Mouse (Mus musculus) thymus, adult 2 months (tissue): Measurements from ENCODE around the gene Epb41. TPM values are rescaled to one million over a fixed set of nuclear protein-coding genes. Genes with fewer than 3 reads are reported as not detected.

Source experiments
- DNase-seq: peaks from one replicate; pipeline ENCODE4 v3.0.0; 2021
- H3K27ac ChIP-seq: fragments of 200-500 bp; 2 replicates; pipeline ENCODE4 v1.5.1; 2012; ENCODE audit warnings: low read length, control low read depth; ENCODE audit not compliant: control insufficient read depth, insufficient read depth
- H3K27me3 ChIP-seq: fragments of 200-500 bp; 2 replicates; pipeline ENCODE4 v1.6.1; 2012; ENCODE audit warnings: mild to moderate bottlenecking, low read length, moderate library complexity, mixed read lengths; ENCODE audit not compliant: control insufficient read depth, insufficient read depth
- H3K36me3 ChIP-seq: fragments of 200-500 bp; 2 replicates; pipeline ENCODE4 v1.6.1; 2012; ENCODE audit warnings: mild to moderate bottlenecking, low read length, moderate library complexity; ENCODE audit not compliant: control insufficient read depth, insufficient read depth
- H3K4me1 ChIP-seq: fragments of 200-500 bp; replicated peaks from 2 replicates; pipeline ENCODE4 v1.6.1; 2012; ENCODE audit warnings: low read length; ENCODE audit not compliant: control insufficient read depth, insufficient read depth
- H3K4me3 ChIP-seq: fragments of 200-500 bp; 2 replicates; pipeline ENCODE4 v1.5.1; 2012; ENCODE audit warnings: mild to moderate bottlenecking, low read length, control low read depth, moderate library complexity; ENCODE audit not compliant: control insufficient read depth, insufficient read depth
- CTCF ChIP-seq: fragments of 200-500 bp; IDR thresholded peaks from 2 replicates; pipeline ENCODE4 v1.5.1; 2012; ENCODE audit warnings: mild to moderate bottlenecking, control low read depth, low read length, moderate library complexity, borderline replicate concordance; ENCODE audit not compliant: control insufficient read depth, poor library complexity, insufficient read depth; ENCODE audit errors: extremely low read depth
- POLR2A ChIP-seq: fragments of 200-500 bp; IDR thresholded peaks from 2 replicates; pipeline ENCODE4 v1.6.1; 2012; ENCODE audit warnings: mild to moderate bottlenecking, low read length, control low read depth, moderate library complexity; ENCODE audit not compliant: control insufficient read depth, poor library complexity, insufficient read depth; ENCODE audit errors: extremely low read depth
- WGBS: fragments of 180-500 bp; shearing (Covaris S2); methylation state at CpG from one replicate; pipeline ENCODE4 v1.1.7; 2018; 5-methylcytosine and 5-hydroxymethylcytosine counted together
- polyA plus RNA-seq: library from polyadenylated mRNA; depleted of rRNA; stranded (reverse); fragments of >200 nt; gene quantifications from 2 replicates; pipeline ENCODE4 v1.2.3, GENCODE M21; 2012

The Epb41 gene
- polyA plus RNA-seq, 1 experiment = 103 TPM

GRCm38 (mm10) chr4:131917010-131917555 is 158.0 kb downstream of the Epb41 start:
- H3K4me1 ChIP-seq = peaks cover 10% of the 10 kb centered on the region; the same call in 1 of the 2 replicates
- TF ChIP-seq POLR2A (no peak), CTCF (no peak)
- H3K27ac ChIP-seq = no peak overlapping the region
- WGBS = 34% methylated on average over 10 of the region's 10 CpGs
- peaks cover 7% of the 10 kb centered on the region; the same call in 1 of the 2 replicates for H3K27me3 ChIP-seq
- H3K36me3 ChIP-seq = no peaks in the 10 kb centered on the region
- no peak for DNase-seq
- H3K4me3 ChIP-seq = no peak overlapping the region

DNA sequence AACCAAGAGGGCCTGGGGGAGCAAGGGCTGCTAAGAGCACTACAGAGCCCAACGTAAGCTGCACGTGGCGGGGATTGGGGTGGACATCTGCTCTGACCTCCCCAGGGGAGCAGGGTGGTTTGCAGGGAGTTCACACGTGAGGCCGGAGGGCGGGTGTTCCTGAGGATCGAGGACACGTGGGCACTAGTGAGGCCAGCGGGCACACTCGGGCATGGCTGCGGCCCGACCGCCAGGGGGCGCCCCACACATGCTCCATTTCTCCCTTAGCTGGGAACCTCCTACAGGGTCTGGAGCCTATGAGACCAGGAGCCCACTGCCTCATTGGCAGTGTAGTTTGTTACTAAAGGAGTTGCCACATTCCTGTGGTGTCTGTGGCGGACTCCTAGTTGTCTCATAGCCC is 158.7 kb downstream of the Epb41 start:
- H3K4me3 ChIP-seq = no peak overlapping the region

GRCm38 (mm10) chr4:131915821-131916328 is 159.2 kb downstream of the Epb41 start:
- H3K27ac ChIP-seq = no peak overlapping the region
- no peak for TF ChIP-seq CTCF
- TF ChIP-seq POLR2A = no peak
- peaks cover 7% of the 10 kb centered on the region; the same call in 1 of the 2 replicates for H3K27me3 ChIP-seq
- WGBS = 68% methylated on average over 13 of the region's 13 CpGs
- H3K4me3 ChIP-seq = no peak overlapping the region
- peaks cover 8% of the 10 kb centered on the region; the same call in 1 of the 2 replicates for H3K4me1 ChIP-seq
- DNase-seq = no peak
- H3K36me3 ChIP-seq = no peaks in the 10 kb centered on the region

More for the DNA sequence above, 158.7 kb downstream of the Epb41 start:
- 9% methylated on average over 15 of the region's 15 CpGs for WGBS
- H3K27ac ChIP-seq = no peak overlapping the region
- peaks cover 7% of the 10 kb centered on the region; the same call in 1 of the 2 replicates for H3K27me3 ChIP-seq
- TF ChIP-seq CTCF (peak; percentile 92; the same call in 1 of the 2 replicates), POLR2A (no peak)
- no peaks in the 10 kb centered on the region for H3K36me3 ChIP-seq
- H3K4me1 ChIP-seq = peaks cover 5% of the 10 kb centered on the region; the same call in 1 of the 2 replicates
- DNase-seq = peak; percentile 76

GRCm38 (mm10) chr4:131914891-131915469 is 160.1 kb downstream of the Epb41 start:
- DNase-seq = no peak
- 10% methylated on average over 31 of the region's 31 CpGs for WGBS
- Histone ChIP-seq H3K27ac (no peak overlapping the region), H3K4me3 (no peak overlapping the region), H3K36me3 (no peaks in the 10 kb centered on the region), H3K4me1 (peaks cover 14% of the 10 kb centered on the region), H3K27me3 (peaks cover 7% of the 10 kb centered on the region; the same call in 1 of the 2 replicates)
- no peak for TF ChIP-seq CTCF
- no peak for TF ChIP-seq POLR2A

DNA sequence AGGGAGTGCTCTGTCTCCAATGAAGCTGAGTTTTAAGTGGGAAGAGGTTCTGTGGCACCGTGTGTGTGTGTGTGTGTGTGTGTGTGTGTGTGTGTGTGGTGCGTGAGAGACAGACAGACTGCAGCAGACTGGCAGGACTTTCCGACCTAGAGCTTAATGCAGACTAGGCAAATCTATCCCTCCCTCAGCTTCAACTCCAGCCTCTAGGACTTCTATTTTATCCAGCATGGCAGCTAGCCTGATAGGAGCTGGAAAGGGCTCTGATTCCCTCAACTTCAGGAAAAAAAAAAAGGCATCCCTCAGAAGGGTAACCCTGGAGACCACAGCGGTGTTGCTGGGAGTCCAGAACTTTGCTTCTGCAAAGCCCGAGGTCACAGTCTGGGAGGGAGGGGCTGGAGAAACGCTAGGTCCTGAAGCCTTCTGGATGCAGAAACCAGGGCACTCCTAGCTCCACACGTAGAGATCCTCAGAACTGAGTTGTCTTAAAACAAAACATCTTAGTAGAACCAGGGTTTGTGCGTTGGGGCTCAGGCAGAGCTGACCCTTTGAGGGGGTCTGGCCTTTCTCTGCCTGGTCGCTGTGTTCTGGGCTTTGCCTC is 161.0 kb downstream of the Epb41 start:
- Histone ChIP-seq H3K4me1 (peaks cover 14% of the 10 kb centered on the region), H3K36me3 (no peaks in the 10 kb centered on the region), H3K4me3 (no peak overlapping the region), H3K27ac (no peak overlapping the region), H3K27me3 (peaks cover 2% of the 10 kb centered on the region; the same call in 1 of the 2 replicates)
- DNase-seq = no peak
- WGBS = 50% methylated on average over 9 of the region's 9 CpGs
- TF ChIP-seq CTCF = no peak
- no peak for TF ChIP-seq POLR2A

DNA sequence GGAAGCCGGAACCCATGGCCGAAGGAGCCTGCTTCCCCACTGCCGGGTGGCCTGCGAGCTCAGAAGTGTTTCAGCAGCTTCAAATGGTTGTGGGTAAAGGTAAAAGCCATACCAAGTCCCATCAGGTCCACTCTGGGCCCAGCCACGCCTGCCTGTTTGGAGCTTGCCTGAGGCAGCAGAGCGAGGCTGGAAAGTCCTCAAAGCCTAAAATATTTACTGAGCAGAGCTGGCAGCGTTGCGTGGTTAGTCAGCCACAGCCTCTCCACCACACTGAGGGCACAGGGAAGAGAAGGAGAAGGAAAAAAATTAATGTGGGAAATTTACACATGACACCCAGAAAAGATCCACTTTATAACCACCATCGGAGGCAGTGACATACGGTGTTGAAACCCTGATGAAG is 161.6 kb downstream of the Epb41 start:
- DNase-seq = no peak
- TF ChIP-seq POLR2A = no peak
- no peak for TF ChIP-seq CTCF
- Histone ChIP-seq H3K36me3 (no peaks in the 10 kb centered on the region), H3K27me3 (peaks cover 2% of the 10 kb centered on the region; the same call in 1 of the 2 replicates), H3K4me3 (no peak overlapping the region), H3K27ac (no peak overlapping the region), H3K4me1 (peaks cover 14% of the 10 kb centered on the region)
- WGBS = 80% methylated on average over 10 of the region's 10 CpGs
